17 mouse cellular contexts compared by ENCODE assay signal in the genomic region with DNA sequence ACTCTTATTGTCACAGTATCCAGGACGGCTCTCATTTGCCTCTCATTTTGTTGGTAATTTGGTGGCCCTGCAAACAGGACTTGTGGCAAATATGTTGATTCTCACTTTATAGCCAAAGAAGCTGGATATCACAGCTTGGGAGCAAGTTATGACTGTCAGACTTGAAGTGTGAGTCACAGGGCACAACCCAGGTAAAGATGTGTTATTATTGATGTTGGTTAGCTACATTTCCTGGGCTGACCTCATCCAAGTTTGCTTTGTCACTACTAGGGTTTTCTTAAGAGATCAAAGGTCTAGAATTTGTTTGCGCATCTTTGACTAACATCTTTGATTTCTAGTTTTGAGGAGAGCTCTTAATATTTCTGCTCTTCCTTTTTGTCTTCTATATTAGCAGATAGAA.
"Had no signal": no experiment of that assay in that cellular context is flagged by ENCODE, and none has a peak within 500 bp of the region (broad histone marks: within the 10 kb centered on the region; RNA-seq: fewer than 3 reads in every experiment).

No protein-coding gene starts in this region.

- H3K9ac ChIP-seq: limb, embryonic 12.5 days; limb, embryonic 15.5 days; liver, embryonic 13.5 days; neural tube, embryonic 13.5 days; stomach, embryonic 15.5 days had no signal

- H3K9me3 ChIP-seq: limb, embryonic 12.5 days; limb, embryonic 15.5 days; liver, embryonic 13.5 days; neural tube, embryonic 13.5 days; stomach, embryonic 15.5 days had no signal

- H3K27ac ChIP-seq: limb, embryonic 12.5 days; limb, embryonic 15.5 days; liver, embryonic 13.5 days; neural tube, embryonic 13.5 days; stomach, embryonic 15.5 days had no signal

- H3K4me1 ChIP-seq: limb, embryonic 12.5 days; limb, embryonic 15.5 days; neural tube, embryonic 13.5 days; stomach, embryonic 15.5 days had no signal

- H3K36me3 ChIP-seq: limb, embryonic 12.5 days; limb, embryonic 15.5 days; neural tube, embryonic 13.5 days; stomach, embryonic 15.5 days had no signal

- H3K27me3 ChIP-seq: limb, embryonic 12.5 days; limb, embryonic 15.5 days; liver, embryonic 13.5 days; neural tube, embryonic 13.5 days; stomach, embryonic 15.5 days had no signal

- DNase-seq: kidney, postnatal 14 days; kidney, postnatal 4 days; left cerebral cortex, postnatal 4 days; liver, embryonic 13.5 days; lung, adult 2 months; lung, postnatal 14 days; lung, postnatal 4 days; midbrain, embryonic 14.5 days; retina, postnatal 1 day; right cerebral cortex, postnatal 25 days; spleen, adult 18-20 months; thymus, postnatal 36 days had no signal

- H3K4me3 ChIP-seq: limb, embryonic 12.5 days; limb, embryonic 15.5 days; liver, embryonic 13.5 days; neural tube, embryonic 13.5 days; stomach, embryonic 15.5 days had no signal

- H3K4me2 ChIP-seq: limb, embryonic 12.5 days; limb, embryonic 15.5 days; liver, embryonic 13.5 days; midbrain, embryonic 11.5 days; neural tube, embryonic 13.5 days; stomach, embryonic 15.5 days had no signal
